Mouse (Mus musculus) bone marrow macrophage, adult 2 months (primary cell): Measurements from ENCODE around the gene Cks1b. TPM values are rescaled to one million over a fixed set of nuclear protein-coding genes. Genes with fewer than 3 reads are reported as not detected.

Experiments
- H3K27ac ChIP-seq: 2 replicates; pipeline ENCODE4 v1.5.1; 2012; ENCODE audit warnings: low read depth, low read length; ENCODE audit not compliant: insufficient read depth
- H3K4me1 ChIP-seq: 2 replicates; pipeline ENCODE4 v1.6.1; 2012; ENCODE audit warnings: low read length; ENCODE audit not compliant: control insufficient read depth, insufficient read depth
- H3K4me3 ChIP-seq: 2 replicates; pipeline ENCODE4 v1.5.1; 2012; ENCODE audit warnings: mild to moderate bottlenecking, low read length, moderate library complexity; ENCODE audit not compliant: insufficient read depth
- CTCF ChIP-seq: IDR thresholded peaks from 2 replicates; pipeline ENCODE4 v1.5.1; 2012; ENCODE audit warnings: low read depth, mild to moderate bottlenecking, low read length, moderate library complexity
- POLR2A ChIP-seq: IDR thresholded peaks from 2 replicates; pipeline ENCODE4 v1.6.1; 2012; ENCODE audit warnings: mild to moderate bottlenecking, low read depth, low read length, borderline replicate concordance
- polyA plus RNA-seq: library from polyadenylated mRNA; stranded (reverse); fragments of >200 nt; gene quantifications from 2 replicates; pipeline ENCODE4 v1.2.4, GENCODE M21; 2012; ENCODE audit not compliant: missing spikeins, insufficient read depth, insufficient read length

The Cks1b gene
- polyA plus RNA-seq, 1 experiment, result 46.6 TPM

DNA sequence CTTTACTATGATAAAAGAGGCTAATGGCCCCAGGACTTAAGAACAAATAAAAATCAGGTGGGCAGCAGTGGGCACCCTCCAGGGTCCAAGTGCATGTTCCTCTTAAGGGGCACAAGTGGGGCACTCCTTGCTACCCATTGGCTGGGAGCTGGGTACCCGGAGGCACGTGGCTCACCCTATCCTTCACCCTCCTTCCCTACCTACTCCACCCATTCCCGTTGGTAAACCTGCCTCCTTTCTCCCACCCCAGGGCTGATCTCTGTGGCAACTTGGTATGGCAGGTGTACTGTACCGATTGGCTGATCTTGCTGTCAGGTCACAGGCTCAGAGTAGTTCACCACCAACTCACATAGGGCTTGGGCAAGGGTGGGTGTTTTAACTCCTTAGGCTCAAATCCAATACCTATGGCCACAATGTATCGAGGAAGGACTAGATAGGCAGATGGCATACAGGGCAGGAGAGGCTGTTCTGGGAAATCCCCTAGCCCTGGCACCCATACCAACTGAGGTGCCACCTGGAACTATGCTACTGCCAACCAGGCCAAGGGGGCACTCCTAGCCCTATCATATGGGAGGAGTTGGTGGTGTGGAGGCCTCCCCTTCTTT lies 34.4 kb downstream of the Cks1b start:
- TF ChIP-seq CTCF (no peak), POLR2A (no peak)
- peaks cover 46% of the 10 kb centered on the region for H3K4me1 ChIP-seq
- H3K27ac ChIP-seq, result no peak overlapping the region
- no peak overlapping the region for H3K4me3 ChIP-seq

DNA sequence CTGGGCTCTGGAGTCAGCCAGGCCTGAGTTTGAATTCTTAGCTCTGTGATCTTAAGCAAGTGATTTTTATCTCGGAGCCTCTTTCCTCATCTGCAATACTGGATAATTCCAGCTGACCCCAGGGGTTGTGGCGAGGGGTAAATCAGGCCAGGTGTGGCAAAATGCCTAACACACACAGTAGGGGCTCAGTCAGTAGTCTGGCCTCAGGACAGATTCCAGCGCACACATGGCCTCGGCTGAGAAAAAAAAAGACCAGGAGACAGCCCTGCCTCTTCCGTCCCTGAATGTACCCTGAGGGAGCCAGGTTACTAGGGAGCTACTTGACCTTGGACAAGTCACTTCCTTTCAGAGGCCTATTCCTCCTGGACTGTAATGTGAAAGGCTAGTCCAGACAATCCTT lies 35.2 kb downstream of the Cks1b start:
- H3K27ac ChIP-seq, result no peak overlapping the region
- peaks cover 41% of the 10 kb centered on the region for H3K4me1 ChIP-seq

DNA sequence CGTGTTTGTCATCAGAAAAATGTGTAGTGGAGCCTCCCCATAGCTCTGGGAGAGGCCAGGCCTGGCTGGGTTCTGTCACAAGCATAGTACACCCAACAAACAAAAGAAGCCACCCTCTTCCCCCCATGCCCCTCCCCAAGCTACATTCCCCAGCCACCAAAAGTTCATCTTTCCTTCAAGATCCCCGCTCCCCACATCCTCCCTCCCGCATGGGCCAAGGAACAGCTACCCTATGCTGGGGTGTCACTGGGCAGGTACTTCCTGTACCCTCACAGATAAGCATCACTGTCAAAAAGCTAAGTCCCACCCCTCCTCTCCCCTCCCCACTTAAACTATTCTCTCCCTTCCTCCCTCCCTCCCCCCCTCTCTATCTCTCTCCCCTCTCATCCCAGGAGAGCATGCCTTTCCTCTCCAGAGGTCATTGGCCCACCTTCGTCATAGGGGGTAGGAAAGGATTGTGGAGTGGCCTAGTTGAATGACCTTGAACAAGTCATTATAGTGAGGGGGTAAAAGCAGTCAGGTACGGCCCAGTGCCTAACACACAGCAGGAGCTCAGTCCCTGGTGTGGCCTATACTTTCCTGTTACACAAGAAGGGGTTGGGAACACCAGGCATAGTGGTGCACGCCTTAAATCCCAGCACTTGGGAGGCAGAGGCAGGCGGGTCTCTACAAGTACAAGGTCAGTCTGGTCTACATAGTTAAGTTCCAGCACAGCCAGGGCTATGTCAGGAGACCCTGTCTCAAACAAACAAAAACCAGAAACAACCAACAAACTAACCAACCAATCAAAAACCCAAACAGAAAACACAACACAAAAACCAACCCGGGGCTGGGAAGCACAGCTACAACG lies 35.9 kb downstream of the Cks1b start:
- no peak overlapping the region for H3K27ac ChIP-seq
- no peak for TF ChIP-seq POLR2A
- no peak for TF ChIP-seq CTCF
- no peak overlapping the region for H3K4me3 ChIP-seq
- peaks cover 34% of the 10 kb centered on the region for H3K4me1 ChIP-seq

More for the DNA sequence above, 35.2 kb downstream of the Cks1b start:
- H3K4me3 ChIP-seq, result no peak overlapping the region
- TF ChIP-seq CTCF (no peak), POLR2A (no peak)

DNA sequence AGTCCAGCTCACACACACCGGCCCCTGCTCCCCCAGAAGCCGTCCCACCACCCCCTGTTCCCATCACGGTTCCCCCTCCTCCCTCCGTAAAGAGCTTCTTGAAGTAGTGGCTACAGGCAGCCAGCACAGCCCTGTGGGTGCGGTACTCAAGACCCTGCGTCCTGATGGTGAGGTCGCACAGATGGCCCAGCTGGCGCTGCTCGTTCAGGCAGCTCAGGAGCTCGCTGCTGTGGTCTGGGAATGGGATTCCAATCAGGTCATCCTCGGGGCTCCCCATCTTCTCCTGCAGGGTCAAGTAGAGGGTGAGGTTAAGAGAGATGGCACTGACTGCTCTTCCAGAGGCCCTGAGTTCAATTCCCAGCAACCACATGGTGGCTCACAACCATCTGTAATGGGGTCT lies 37.0 kb downstream of the Cks1b start:
- TF ChIP-seq POLR2A (no peak), CTCF (no peak)
- Histone ChIP-seq H3K4me1 (peaks cover 27% of the 10 kb centered on the region), H3K27ac (no peak overlapping the region), H3K4me3 (no peak overlapping the region)

DNA sequence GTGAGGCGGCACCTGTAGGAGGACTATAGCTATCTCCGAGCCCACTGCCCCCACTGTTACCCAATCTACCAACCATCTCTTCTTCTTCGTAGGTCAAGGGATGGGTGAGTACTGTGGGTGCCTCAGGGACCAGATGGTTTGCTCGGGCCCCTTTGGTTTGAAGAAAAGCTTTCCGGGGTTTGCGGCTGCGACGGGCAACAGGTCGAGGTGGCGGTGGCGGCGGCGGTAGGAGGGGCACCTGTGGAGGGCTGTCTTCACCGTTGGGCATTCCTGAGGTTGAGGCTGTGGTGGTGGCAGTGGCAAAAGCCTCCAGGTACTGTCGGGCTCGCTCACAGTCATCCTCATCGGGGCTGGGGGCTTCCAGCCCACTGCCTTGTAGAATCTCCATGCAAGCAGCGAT lies 37.5 kb downstream of the Cks1b start:
- no peak for TF ChIP-seq POLR2A
- no peak for TF ChIP-seq CTCF
- Histone ChIP-seq H3K27ac (no peak overlapping the region), H3K4me3 (no peak overlapping the region), H3K4me1 (peaks cover 22% of the 10 kb centered on the region)

DNA sequence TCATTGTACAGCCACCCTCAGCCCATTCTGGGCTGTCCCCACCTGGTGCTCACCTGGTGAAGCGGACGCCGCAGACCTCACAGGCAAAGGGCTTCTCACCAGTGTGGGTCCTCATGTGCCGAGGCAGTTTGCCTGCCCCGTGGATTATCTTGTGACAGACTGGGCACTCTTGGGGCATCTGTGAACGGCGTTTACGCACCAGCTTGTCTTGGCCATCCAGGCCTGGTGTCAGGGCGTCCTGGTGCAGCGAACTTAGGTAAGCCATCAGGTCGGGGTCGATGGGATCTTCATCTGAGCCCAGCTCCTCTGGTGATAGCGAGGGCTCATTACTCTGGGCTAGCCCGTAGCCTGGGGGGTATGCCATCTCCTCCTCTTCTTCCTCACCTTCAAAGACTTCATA lies 37.9 kb downstream of the Cks1b start:
- Histone ChIP-seq H3K4me3 (no peak overlapping the region), H3K27ac (no peak overlapping the region), H3K4me1 (peaks cover 19% of the 10 kb centered on the region)
- TF ChIP-seq CTCF (no peak), POLR2A (no peak)

DNA sequence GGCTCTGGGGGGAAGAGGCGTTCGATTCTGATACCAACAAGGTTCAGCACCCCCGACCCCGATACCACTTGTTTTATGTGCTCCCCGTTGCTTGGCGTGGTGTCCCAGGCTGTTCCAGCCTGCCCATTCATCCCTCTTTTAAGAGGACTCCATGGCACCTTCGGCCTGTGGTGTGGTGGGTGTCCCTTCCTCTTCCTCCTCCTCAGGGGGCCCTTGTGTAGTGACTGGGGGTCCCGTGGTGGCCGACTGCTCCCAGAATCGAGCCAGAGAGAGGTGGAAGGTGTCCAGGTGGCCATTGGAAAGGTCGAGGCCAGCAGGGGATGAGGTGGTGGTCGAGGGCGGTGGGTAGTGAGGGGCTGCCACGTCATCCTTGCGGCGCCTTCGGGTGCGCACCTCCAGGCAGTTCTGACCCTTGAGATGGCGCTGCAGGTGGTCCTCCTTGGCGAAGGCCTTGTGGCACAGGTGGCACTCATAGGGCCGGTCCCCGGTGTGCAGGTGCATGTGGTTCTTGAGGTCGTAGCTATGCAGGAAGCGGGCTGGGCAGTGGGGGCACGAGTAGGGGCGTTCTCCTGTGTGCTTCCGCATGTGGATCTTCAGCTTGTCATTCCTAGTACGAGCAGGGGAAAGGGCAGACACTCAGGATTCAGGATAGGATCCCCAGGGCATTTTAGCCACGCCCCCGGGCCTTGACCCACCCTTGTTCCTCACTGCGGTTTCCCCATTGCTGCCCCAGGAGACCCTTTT lies 38.6 kb downstream of the Cks1b start:
- peaks cover 19% of the 10 kb centered on the region for H3K4me1 ChIP-seq
- no peak overlapping the region for H3K27ac ChIP-seq
- H3K4me3 ChIP-seq, result no peak overlapping the region
- no peak for TF ChIP-seq CTCF

DNA sequence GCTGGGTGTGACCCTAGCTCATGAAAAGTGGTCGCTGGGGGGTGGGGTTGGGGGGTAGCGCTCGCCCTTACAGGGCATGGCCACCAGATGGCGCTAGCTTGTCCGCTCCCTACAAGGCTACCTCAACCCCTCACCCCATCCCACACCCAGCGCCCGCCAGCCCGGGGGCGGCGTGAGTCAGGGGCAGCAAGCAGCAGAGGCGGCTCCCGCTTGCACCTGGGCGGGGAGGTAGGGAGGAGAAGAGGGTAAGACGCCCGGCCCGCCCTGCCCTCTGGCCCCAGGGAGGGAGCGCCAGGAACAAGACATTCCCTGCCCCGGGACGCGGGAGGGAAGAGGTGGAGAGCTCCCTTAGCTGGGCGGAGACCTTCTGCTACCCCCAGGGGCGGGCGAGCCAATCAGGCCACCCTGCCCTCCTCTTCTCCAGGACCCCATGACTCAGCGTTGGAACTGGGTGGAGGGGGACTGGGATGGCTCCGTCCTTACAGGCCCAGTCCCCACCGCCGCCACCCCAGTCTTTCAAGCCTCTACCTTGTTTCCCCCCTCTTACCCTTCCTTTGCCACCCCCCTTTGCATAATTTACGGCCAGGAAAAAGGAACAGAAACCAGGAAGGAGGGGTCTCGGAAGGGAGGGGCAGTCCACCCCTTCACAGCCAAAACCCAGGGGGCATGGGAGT lies 39.7 kb downstream of the Cks1b start:
- Histone ChIP-seq H3K27ac (no peak overlapping the region), H3K4me3 (no peak overlapping the region), H3K4me1 (peaks cover 16% of the 10 kb centered on the region)
- TF ChIP-seq CTCF, result peak; percentile 68
- TF ChIP-seq POLR2A, result no peak

DNA sequence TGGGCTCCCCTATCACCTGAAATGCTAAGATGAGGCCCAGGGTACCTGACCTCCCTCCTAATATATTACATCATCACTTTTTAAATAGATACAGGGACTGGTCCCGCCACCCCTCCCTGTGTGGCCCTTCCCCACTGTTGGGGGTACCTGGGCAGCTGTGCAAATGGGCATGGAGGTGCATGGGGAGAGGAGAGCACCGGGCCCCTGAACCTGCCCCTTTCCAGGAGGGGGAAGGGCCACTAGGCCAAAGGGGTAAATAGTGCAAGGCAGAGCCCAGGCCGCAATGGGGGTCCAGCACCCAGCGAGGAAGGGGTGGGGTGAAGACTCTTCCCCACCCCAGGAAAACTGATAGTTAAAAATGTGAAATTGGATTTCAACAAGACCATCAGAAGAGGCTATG lies 40.4 kb downstream of the Cks1b start:
- peaks cover 16% of the 10 kb centered on the region for H3K4me1 ChIP-seq
- TF ChIP-seq CTCF (no peak), POLR2A (no peak)
- H3K4me3 ChIP-seq, result no peak overlapping the region
- no peak overlapping the region for H3K27ac ChIP-seq
